Mouse (Mus musculus): ENCODE measurements around the gene Zfp688. TPM values are rescaled to one million over a fixed set of nuclear protein-coding genes. Genes with fewer than 3 reads are reported as not detected.
"Not testable (repeated sequence)": the region's sequence is repeated elsewhere in the genome, so short reads cannot be mapped to it uniquely, and the experiment has no call there.

Zfp688 gene
- total RNA-seq, 1 experiment from 2014 or later: 13.3 TPM

DNA sequence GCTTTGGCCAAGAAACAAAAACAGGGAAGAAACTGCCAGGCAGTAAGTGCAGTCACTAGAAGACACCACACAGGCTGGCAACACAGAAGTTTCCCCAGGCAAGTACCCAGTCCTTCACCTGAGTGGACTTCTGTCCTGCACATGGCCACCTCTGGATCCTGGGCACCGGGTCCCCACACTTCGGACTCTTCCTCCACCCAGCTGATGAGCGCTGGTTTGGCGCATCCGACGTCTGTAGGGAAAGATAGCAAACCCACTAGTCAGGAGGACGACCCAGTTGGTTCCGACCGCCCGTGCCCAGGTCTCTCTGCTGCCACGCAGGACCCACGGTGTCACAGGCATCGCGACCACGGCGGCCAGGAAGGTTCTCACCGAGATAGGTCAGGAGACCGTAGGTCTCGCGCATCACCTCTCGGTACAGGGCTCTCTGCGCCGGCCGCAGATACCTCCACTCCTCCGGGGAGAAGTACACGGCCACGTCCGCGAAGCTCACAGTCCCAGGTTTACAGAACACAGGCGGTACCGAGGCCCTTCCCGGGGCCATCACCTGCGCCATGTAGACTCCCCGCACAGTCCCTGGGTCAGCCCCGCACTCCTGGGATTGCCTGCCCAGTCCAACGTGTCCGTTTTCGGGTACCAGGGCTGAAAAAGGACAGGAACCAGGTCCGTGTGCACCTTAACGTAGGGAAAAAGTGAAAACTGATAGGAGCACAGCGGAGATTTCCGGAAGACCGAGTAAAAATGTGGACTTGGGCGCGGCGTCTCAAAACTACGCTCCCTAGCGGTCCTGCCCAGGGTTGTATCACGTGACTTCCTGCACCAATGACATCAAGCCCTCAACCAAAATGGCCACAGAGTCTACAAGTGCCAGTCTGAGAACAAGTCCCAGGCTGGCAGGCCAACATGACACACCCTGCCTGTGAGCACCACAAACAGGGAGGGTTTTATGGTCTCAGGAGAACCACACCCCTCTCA, 46.3 kb downstream of the Zfp688 start, which contains the start of gene Zfp747:
TSS of gene Zfp747 (minus strand) at position 780 of the 975 bp plus-strand sequence.
- ATAC-seq (replicated peaks; ENCODE audit: insufficient number of reproducible peaks, low FRiP score, low TSS enrichment, poor library complexity, severe bottlenecking): peak; percentile 98

DNA sequence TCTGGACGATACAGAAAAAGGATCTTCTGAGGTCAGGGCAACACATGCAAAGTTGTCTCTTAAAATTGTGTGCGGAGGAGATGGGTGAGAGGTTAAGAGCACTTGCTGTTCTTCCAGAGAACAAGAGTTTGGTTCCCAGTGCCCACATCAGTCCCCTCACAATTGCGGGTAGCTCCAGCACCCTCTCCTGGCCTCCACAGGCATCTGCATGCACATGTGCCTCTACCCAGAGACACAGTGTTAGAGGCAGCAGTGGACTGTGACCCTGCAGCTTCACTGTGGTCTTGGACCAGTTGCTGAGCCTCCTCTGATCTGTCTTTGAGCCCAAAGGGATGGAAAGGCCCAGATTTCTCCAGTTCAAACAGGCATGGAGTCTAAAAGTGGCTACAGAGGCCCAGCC, 50.0 kb downstream of the Zfp688 start:
- not testable (repeated sequence) for ATAC-seq (replicated peaks; ENCODE audit: insufficient number of reproducible peaks, low FRiP score, low TSS enrichment, poor library complexity, severe bottlenecking)

DNA sequence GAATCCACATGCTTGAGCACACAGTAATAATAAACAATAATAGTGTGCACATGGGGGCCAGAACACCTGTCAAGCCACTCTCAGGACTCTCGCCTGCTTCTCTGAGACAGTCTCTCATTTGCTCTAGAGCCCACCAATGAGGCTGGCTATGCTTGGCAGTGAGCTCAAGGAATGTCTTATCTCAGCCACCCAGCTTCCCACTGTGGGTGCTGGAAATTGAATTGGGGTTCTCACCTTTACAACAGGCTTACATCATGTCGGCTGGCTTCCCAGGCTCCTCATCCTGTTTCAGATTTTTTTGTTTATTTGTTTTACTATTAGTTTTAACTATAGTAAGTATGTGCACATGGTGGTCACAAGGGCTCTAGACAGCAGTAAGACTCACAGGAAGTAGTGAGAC, 50.7 kb downstream of the Zfp688 start:
- ATAC-seq (replicated peaks; ENCODE audit: insufficient number of reproducible peaks, low FRiP score, low TSS enrichment, poor library complexity, severe bottlenecking): no peak

Other genes with a start within 250 kb of the Zfp688 start
- gene Cd2bp2, start 226.0 kb downstream of the Zfp688 start, total RNA-seq (2017): 48.7 to 89.2 TPM (median 59.8 TPM) in 3 replicates
- gene Tbc1d10b, start 213.6 kb downstream of the Zfp688 start, total RNA-seq (2017): 52.5 to 106 TPM (median 85.1 TPM) in 3 replicates
- gene Mylpf, start 213.2 kb downstream of the Zfp688 start, total RNA-seq (2017): 8.7 to 33.8 TPM (median 15.4 TPM) in 3 replicates
- gene Zfp553, start 189.0 kb downstream of the Zfp688 start, total RNA-seq (2017): 3.9 to 9.8 TPM (median 5.7 TPM) in 3 replicates
- 117 to 359 TPM (median 130 TPM) in 3 replicates for gene Sept1, start 188.9 kb downstream of the Zfp688 start, total RNA-seq (2017)
- gene Zfp771, start 177.8 kb downstream of the Zfp688 start, total RNA-seq (2017): 0.57 to 3.9 TPM (median 2.9 TPM) in 3 replicates
- gene Dctpp1, start 161.4 kb downstream of the Zfp688 start, total RNA-seq (2017): 9.6 to 13.3 TPM (median 9.9 TPM) in 3 replicates
- 139 to 200 TPM (median 191 TPM) in 3 replicates for gene Sephs2, start 148.0 kb downstream of the Zfp688 start, total RNA-seq (2017)
- gene Itgal, start 125.8 kb downstream of the Zfp688 start, total RNA-seq (2017): 218 to 515 TPM (median 322 TPM) in 3 replicates
- gene Zfp768, start 76.5 kb downstream of the Zfp688 start, total RNA-seq (2017): 1.8 to 3.4 TPM (median 2.9 TPM) in 3 replicates
- gene Zfp747, start 46.0 kb downstream of the Zfp688 start, total RNA-seq (2017): 5.8 to 16.3 TPM (median 10.1 TPM) in 3 replicates
- 0.95 to 4.5 TPM (median 2.6 TPM) in 3 replicates for gene 9130019O22Rik, start 34.9 kb downstream of the Zfp688 start, total RNA-seq (2017)
- gene E430018J23Rik, start 28.4 kb downstream of the Zfp688 start, total RNA-seq (2017): 2.1 to 2.3 TPM (median 2.2 TPM) in 3 replicates
- 7.7 to 12.5 TPM (median 10.0 TPM) in 3 replicates for gene Zfp764, start 15.2 kb downstream of the Zfp688 start, total RNA-seq (2017)
- 1.4 to 2.8 TPM (median 1.9 TPM) in 3 replicates for gene Zfp689, start 27.1 kb upstream of the Zfp688 start, total RNA-seq (2017)
- gene Prr14, start 37.5 kb upstream of the Zfp688 start, total RNA-seq (2017): 63.5 to 76.8 TPM (median 69.4 TPM) in 3 replicates
- 27.9 to 55.8 TPM (median 33.5 TPM) in 3 replicates for gene Fbrs, start 57.1 kb upstream of the Zfp688 start, total RNA-seq (2017)
- 12.3 to 47.6 TPM (median 26.1 TPM) in 3 replicates for gene Srcap, start 89.9 kb upstream of the Zfp688 start, total RNA-seq (2017)
- gene Gm42715, start 97.5 kb upstream of the Zfp688 start, total RNA-seq (2017): 2.3 to 18.1 TPM (median 5.0 TPM) in 3 replicates
- gene Tmem265, start 139.3 kb upstream of the Zfp688 start, total RNA-seq (2017): 4.3 to 14.7 TPM (median 5.7 TPM) in 3 replicates
- 58.5 to 75.1 TPM (median 73.4 TPM) in 3 replicates for gene Phkg2, start 151.3 kb upstream of the Zfp688 start, total RNA-seq (2017)
- gene Ccdc189, start 166.5 kb upstream of the Zfp688 start, total RNA-seq (2017): 1.1 to 2.8 TPM (median 2.6 TPM) in 3 replicates
- 67.4 to 77.5 TPM (median 69.4 TPM) in 3 replicates for gene Rnf40, start 166.7 kb upstream of the Zfp688 start, total RNA-seq (2017)
- 1.7 to 7.4 TPM (median 2.3 TPM) in 3 replicates for gene Zfp629, start 193.7 kb upstream of the Zfp688 start, total RNA-seq (2017)